Mouse (Mus musculus) liver, embryonic 13.5 days (tissue): ENCODE data around the gene Arpc1a. TPM values are rescaled to one million over a fixed set of nuclear protein-coding genes. Genes with fewer than 3 reads are reported as not detected.
"Not testable (repeated sequence)": the region's sequence is repeated elsewhere in the genome, so short reads cannot be mapped to it uniquely, and the experiment has no call there.

Experiments used
- ATAC-seq: fragments of 200-750 bp; cut with Nextera tagmentation; 2 replicates; pipeline ENCODE4 v1.8.0; 2017; ENCODE audit warnings: low read depth, mild to moderate bottlenecking, moderate number of reproducible peaks, moderate library complexity
- DNase-seq: peaks from one replicate; pipeline ENCODE4 v3.0.0; 2022
- H3K27ac ChIP-seq: fragments of 300-500 bp; sonication (generic); 2 replicates; pipeline ENCODE4 v1.5.1; 2015; ENCODE audit warnings: moderate library complexity, mild to moderate bottlenecking, inconsistent platforms
- H3K27me3 ChIP-seq: fragments of 300-500 bp; sonication (generic); 2 replicates; pipeline ENCODE4 v1.6.1; 2015; ENCODE audit warnings: mild to moderate bottlenecking, inconsistent platforms
- H3K36me3 ChIP-seq: fragments of 300-500 bp; sonication (generic); 2 replicates; pipeline ENCODE4 v1.6.1; 2015; ENCODE audit warnings: mild to moderate bottlenecking, inconsistent platforms
- H3K4me1 ChIP-seq: fragments of 300-500 bp; sonication (generic); replicated peaks from 2 replicates; pipeline ENCODE4 v1.6.1; 2015; ENCODE audit warnings: inconsistent platforms
- H3K4me2 ChIP-seq: fragments of 300-500 bp; sonication (generic); 2 replicates; pipeline ENCODE4 v1.6.1; 2015; ENCODE audit warnings: inconsistent platforms, mild to moderate bottlenecking, moderate library complexity
- H3K4me3 ChIP-seq: fragments of 300-500 bp; sonication (generic); replicated peaks from 2 replicates; pipeline ENCODE4 v1.5.1; 2015; ENCODE audit warnings: mild to moderate bottlenecking, inconsistent platforms
- H3K9ac ChIP-seq: fragments of 300-500 bp; sonication (generic); 2 replicates; pipeline ENCODE4 v1.6.1; 2015; ENCODE audit warnings: mild to moderate bottlenecking, inconsistent platforms
- H3K9me3 ChIP-seq: fragments of 300-500 bp; sonication (generic); replicated peaks from 2 replicates; pipeline ENCODE4 v1.6.1; 2016; ENCODE audit warnings: inconsistent platforms
- WGBS: fragments of 180-500 bp; shearing (Covaris S2); methylation state at CpG from one replicate; pipeline ENCODE4 v1.1.7; 2015; ENCODE audit not compliant: insufficient replicate concordance; 5-methylcytosine and 5-hydroxymethylcytosine counted together
- polyA plus RNA-seq: library from polyadenylated mRNA; unstranded; fragments of >200 nt; fragmentation: Nextera tagmentation; extraction: Ambion mirVana; gene quantifications from 2 replicates; pipeline ENCODE4 v1.2.1, GENCODE M21; 2015

The Arpc1a gene
- polyA plus RNA-seq, 1 experiment from 2014 or later, result 65.3 TPM

DNA sequence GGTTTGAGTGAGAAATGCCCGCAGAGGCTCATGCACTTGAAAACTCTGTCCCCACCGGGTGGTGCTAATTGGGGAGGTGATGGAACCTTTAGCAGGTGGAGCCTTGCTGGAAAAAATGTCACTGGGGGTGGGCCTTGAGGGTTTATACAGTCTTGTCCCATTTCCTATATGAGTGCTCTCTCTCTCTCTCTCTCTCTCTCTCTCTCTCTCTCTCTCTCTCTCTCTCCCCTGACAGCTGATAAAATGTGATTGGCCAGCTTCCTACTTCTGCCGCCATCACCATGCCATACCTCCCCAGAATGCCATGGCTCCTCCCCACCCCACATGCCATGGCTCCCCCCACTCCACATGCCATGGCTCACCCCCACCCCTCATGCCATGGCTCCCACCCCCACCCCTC lies 8.5 kb upstream of the Arpc1a start:
- H3K4me1 ChIP-seq, result no peaks in the 10 kb centered on the region
- DNase-seq (no peak), ATAC-seq (no peak)
- no peak overlapping the region for H3K27ac ChIP-seq
- H3K9me3 ChIP-seq, result no peaks in the 10 kb centered on the region
- WGBS, result 44% methylated on average over 3 of the region's 3 CpGs
- no peak overlapping the region for H3K4me3 ChIP-seq
- H3K36me3 ChIP-seq, result no peaks in the 10 kb centered on the region
- H3K4me2 ChIP-seq, result no peak overlapping the region
- no peaks in the 10 kb centered on the region for H3K27me3 ChIP-seq
- no peak overlapping the region for H3K9ac ChIP-seq

DNA sequence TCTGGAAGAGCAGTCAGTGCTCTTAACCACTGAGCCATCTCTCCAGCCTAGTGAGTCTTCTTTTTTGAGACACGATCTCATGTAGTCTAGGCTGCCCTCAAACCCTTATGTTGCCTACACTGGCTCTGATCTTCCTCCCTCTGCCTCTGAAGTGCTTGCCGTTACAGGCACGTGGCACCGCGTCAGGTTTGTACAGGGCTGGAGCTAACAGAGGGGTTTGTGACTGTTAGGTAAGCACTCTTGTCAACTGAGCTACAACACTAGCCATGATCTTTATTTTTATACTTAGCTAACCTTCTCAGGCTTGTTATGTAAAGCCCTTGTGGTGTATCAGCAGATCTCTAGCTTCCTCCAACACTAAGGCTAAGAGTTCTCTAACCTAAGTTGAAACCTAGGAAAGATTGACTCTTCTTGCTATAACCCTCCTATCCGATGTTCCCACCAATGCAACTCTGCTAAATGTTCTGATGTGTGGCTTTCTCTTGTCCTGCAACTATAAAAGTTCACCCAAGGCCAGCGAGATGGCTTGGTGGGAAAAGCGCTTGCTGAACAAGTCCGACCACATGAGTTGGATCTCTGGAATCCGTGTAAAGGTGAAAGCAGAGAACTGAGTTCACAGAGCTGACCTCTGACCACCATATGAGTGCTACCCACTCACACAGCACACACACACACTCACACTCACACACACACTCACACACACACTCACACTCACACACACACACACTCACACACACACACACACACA lies 1.6 kb upstream of the Arpc1a start:
- Histone ChIP-seq H3K9ac (no peak overlapping the region), H3K36me3 (no peaks in the 10 kb centered on the region), H3K4me1 (peaks cover 15% of the 10 kb centered on the region), H3K27me3 (0 out of 2 replicates have a peak, but pooled peaks cover 3% of the 10 kb centered on the region), H3K9me3 (no peaks in the 10 kb centered on the region), H3K4me3 (no peak overlapping the region), H3K4me2 (no peak overlapping the region), H3K27ac (no peak overlapping the region)
- DNase-seq, result no peak
- ATAC-seq, result no peak
- WGBS, result 86% methylated on average over 10 of the region's 10 CpGs

DNA sequence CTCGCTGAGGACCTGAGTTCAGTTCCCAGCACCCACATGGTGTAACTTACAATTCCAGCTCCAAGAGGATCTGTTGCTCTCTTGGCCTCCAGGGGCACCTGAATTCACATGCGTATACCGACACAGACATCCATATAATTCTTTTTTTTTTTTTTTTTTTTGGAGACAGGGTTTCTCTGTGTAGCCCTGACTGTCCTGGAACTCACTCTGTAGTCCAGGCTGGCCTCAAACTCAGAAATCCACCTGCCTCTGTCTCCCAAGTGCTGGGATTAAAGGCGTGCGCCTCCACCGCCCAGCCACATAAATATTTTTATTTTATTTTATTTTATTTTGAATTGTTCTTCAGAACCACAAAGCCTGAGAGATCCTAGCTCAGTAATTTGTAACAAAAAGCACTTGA lies 429 bp upstream of the Arpc1a start:
- not testable (repeated sequence) for H3K9me3 ChIP-seq, ATAC-seq, H3K27me3 ChIP-seq, H3K36me3 ChIP-seq, DNase-seq
- peak overlapping the region; percentile 37 for H3K27ac ChIP-seq
- H3K4me3 ChIP-seq, result peak overlapping the region; percentile 89
- peaks cover 15% of the 10 kb centered on the region for H3K4me1 ChIP-seq
- peak overlapping the region; percentile 91 for H3K4me2 ChIP-seq
- 40% methylated on average over 6 of the region's 6 CpGs for WGBS
- peak overlapping the region; percentile 93 for H3K9ac ChIP-seq

GRCm38 (mm10) chr5:145084822-145085221 lies 1.2 kb downstream of the Arpc1a start:
- Histone ChIP-seq H3K4me2 (peak overlapping the region; percentile 91), H3K4me1 (peaks cover 21% of the 10 kb centered on the region), H3K36me3 (peaks cover 15% of the 10 kb centered on the region), H3K4me3 (peak overlapping the region; percentile 89), H3K9me3 (no peaks in the 10 kb centered on the region), H3K27me3 (0 out of 2 replicates have a peak, but pooled peaks cover 3% of the 10 kb centered on the region), H3K9ac (peak overlapping the region; percentile 93), H3K27ac (no peak overlapping the region)
- 20% methylated on average over 2 of the region's 2 CpGs for WGBS
- ATAC-seq, result no peak
- DNase-seq, result no peak

DNA sequence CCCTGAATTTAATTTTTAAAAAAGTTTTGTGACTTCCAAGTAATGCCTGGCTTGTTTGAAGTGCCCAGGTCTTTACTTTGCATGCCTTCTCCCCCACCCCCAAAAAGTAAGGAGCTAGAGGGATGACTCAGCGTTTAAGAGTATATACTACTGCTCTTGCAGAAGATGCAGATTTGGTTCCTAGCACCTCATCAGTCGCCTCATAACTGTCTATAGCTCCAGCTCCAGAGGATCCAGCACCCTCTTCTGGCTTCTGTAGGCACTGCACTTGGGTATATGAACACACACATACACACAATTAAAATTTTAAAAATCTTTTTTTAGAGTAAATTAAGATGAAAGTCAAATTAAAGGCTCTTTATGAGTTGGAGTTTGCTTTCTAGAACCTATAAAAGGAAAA lies 4.6 kb downstream of the Arpc1a start:
- H3K9ac ChIP-seq, result no peak overlapping the region
- no peak overlapping the region for H3K4me3 ChIP-seq
- H3K27me3 ChIP-seq, result no peaks in the 10 kb centered on the region
- no peaks in the 10 kb centered on the region for H3K9me3 ChIP-seq
- no peak overlapping the region for H3K4me2 ChIP-seq
- peaks cover 24% of the 10 kb centered on the region for H3K4me1 ChIP-seq
- WGBS, result 86% methylated on average over 2 of the region's 2 CpGs
- H3K36me3 ChIP-seq, result peaks cover 38% of the 10 kb centered on the region
- no peak for DNase-seq
- no peak for ATAC-seq
- H3K27ac ChIP-seq, result no peak overlapping the region

- Histone ChIP-seq H3K9me3 (no peaks in the 10 kb centered on the region), H3K9ac (no peak overlapping the region), H3K4me2 (no peak overlapping the region), H3K4me1 (peaks cover 17% of the 10 kb centered on the region), H3K27me3 (no peaks in the 10 kb centered on the region), H3K4me3 (no peak overlapping the region), H3K27ac (no peak overlapping the region), H3K36me3 (peaks cover 54% of the 10 kb centered on the region)
- no peak for ATAC-seq
- DNase-seq, result no peak
- WGBS, result 48% methylated on average over 3 of the region's 3 CpGs
These were observed 6.2 kb downstream of the Arpc1a start for GRCm38 (mm10) chr5:145089878-145090277.

DNA sequence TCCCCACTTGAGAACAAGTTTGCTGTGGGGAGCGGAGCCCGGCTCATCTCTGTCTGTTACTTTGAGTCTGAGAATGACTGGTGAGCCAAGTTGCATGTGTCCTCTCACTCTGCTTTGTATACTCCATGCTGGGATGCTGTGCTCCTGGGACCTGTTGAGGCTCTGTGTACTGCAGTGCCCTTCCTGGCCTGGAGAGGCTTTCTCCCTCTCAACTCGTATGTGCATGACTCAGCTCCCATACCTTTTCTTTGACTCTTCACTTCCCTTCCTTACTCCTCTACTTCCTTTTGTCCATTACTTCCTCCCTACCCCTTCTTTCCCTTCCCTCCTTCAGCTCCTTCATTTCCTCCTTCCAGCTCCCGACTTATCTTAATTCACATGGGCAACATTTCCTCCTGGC lies 12.6 kb downstream of the Arpc1a start:
- 73% methylated on average over 4 of the region's 4 CpGs for WGBS

DNA sequence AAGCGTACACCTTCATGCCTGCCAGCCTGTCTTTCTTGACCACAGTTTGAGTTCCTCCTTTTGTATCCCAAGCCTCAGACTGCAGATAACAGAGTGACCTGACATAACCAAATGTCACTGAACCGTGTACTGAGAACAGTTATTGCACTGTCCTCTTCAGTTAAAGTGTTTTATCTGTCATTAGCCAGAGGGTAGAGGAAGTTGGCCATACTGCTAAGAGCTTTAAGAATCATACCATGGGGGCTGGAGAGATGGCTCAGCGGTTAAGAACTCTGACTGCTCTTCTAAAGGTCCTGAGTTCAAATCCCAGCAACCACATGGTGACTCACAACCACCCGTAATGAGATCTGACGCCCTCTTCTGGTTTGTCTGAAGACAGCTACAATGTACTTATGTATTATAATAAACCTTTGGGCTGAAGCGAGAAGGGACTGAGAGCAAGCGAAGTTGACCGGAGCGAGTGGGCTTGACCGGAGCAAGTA lies 14.8 kb downstream of the Arpc1a start:
- H3K9ac ChIP-seq, result no peak overlapping the region
- no peaks in the 10 kb centered on the region for H3K27me3 ChIP-seq
- DNase-seq (no peak), ATAC-seq (no peak; the same call in 1 of the 2 replicates)
- 55% methylated on average over 10 of the region's 10 CpGs for WGBS
- peaks cover 95% of the 10 kb centered on the region for H3K36me3 ChIP-seq
- H3K9me3 ChIP-seq, result no peaks in the 10 kb centered on the region
- no peak overlapping the region for H3K27ac ChIP-seq
- H3K4me3 ChIP-seq, result no peak overlapping the region
- H3K4me2 ChIP-seq, result no peak overlapping the region
- H3K4me1 ChIP-seq, result no peaks in the 10 kb centered on the region

More for the DNA sequence above, 12.6 kb downstream of the Arpc1a start:
- Histone ChIP-seq H3K27ac (no peak overlapping the region), H3K4me3 (no peak overlapping the region), H3K27me3 (no peaks in the 10 kb centered on the region), H3K9me3 (no peaks in the 10 kb centered on the region), H3K36me3 (peaks cover 97% of the 10 kb centered on the region), H3K9ac (no peak overlapping the region), H3K4me2 (no peak overlapping the region), H3K4me1 (no peaks in the 10 kb centered on the region)
- no peak for DNase-seq
- no peak for ATAC-seq

- DNase-seq (no peak), ATAC-seq (no peak)
- no peak overlapping the region for H3K27ac ChIP-seq
These were observed 17.3 kb downstream of the Arpc1a start for GRCm38 (mm10) chr5:145100960-145101359.

DNA sequence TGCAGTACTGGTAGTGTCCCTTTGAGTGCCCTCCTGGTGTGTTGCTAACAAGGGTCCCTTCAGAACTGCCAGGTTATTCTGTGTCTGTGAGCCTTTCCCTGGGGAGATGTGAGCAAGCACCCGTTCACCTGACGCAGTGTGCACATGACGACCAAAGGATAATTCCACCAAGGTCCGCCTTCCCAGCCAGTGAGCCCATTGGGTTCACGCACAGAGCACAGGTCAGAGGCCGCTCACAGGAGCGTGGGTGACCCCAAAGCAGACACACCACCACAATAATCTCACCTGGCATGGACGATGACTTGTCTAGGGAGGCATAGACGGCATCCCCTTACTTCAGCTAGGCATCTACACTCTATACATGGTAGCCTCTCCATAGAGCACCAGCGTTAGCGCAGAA lies 17.8 kb downstream of the Arpc1a start:
- H3K4me2 ChIP-seq, H3K27ac ChIP-seq, H3K27me3 ChIP-seq, DNase-seq, H3K9me3 ChIP-seq, H3K4me3 ChIP-seq, H3K4me1 ChIP-seq, H3K9ac ChIP-seq, ATAC-seq: not testable (repeated sequence)
- 89% methylated on average over 11 of the region's 11 CpGs for WGBS
- H3K36me3 ChIP-seq, result peaks cover 96% of the 10 kb centered on the region

More at GRCm38 (mm10) chr5:145100960-145101359, 17.3 kb downstream of the Arpc1a start:
- no peak overlapping the region for H3K9ac ChIP-seq
- H3K4me1 ChIP-seq, result no peaks in the 10 kb centered on the region
- no peaks in the 10 kb centered on the region for H3K9me3 ChIP-seq
- H3K4me3 ChIP-seq, result no peak overlapping the region
- WGBS, result 83% methylated on average over 9 of the region's 9 CpGs
- H3K4me2 ChIP-seq, result no peak overlapping the region
- no peaks in the 10 kb centered on the region for H3K27me3 ChIP-seq
- H3K36me3 ChIP-seq, result peaks cover 96% of the 10 kb centered on the region

- no peaks in the 10 kb centered on the region for H3K4me1 ChIP-seq
- H3K9me3 ChIP-seq, result no peaks in the 10 kb centered on the region
- no peaks in the 10 kb centered on the region for H3K27me3 ChIP-seq
- 43% methylated on average over 4 of the region's 4 CpGs for WGBS
- no peak overlapping the region for H3K4me2 ChIP-seq
- no peak overlapping the region for H3K9ac ChIP-seq
- ATAC-seq, result peak; percentile 49; the same call in 1 of the 2 replicates
- H3K36me3 ChIP-seq, result peaks cover 97% of the 10 kb centered on the region
- DNase-seq, result no peak
- H3K4me3 ChIP-seq, result no peak overlapping the region
- no peak overlapping the region for H3K27ac ChIP-seq
These were observed 19.1 kb downstream of the Arpc1a start for GRCm38 (mm10) chr5:145102706-145103105.

DNA sequence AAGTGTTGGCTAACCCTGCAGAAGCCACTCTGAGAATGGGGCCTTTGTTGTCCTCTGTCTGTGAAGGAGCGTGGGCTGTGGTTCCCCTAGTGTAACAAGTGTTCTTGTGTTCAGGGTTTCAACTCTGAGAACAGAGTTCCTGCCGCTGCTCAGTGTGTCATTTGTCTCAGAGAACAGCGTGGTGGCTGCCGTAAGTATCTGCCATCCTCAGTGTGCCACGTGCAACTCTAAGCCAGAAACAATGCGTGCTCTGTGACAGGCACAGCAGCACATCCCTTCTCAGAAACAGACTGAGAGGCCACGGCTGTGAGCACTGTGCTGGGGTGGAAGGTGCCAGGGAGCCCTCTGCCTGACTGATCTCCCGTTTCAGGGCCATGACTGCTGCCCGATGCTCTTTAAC lies 20.7 kb downstream of the Arpc1a start:
- no peak for ATAC-seq
- H3K4me3 ChIP-seq, result no peak overlapping the region
- H3K27me3 ChIP-seq, result no peaks in the 10 kb centered on the region
- DNase-seq, result no peak
- H3K4me2 ChIP-seq, result no peak overlapping the region
- H3K36me3 ChIP-seq, result peaks cover 95% of the 10 kb centered on the region
- H3K9ac ChIP-seq, result no peak overlapping the region
- H3K9me3 ChIP-seq, result no peaks in the 10 kb centered on the region
- no peak overlapping the region for H3K27ac ChIP-seq
- H3K4me1 ChIP-seq, result peaks cover 6% of the 10 kb centered on the region
- 90% methylated on average over 9 of the region's 9 CpGs for WGBS
